Mouse (Mus musculus) retina, embryonic 14.5 days (tissue): ENCODE results near the gene Gm45140.

Source experiments
- DNase-seq: peaks from one replicate; pipeline ENCODE4 v3.0.0-alpha.2; 2015; ENCODE audit warnings: low spot score

Gene Gm45140

DNA sequence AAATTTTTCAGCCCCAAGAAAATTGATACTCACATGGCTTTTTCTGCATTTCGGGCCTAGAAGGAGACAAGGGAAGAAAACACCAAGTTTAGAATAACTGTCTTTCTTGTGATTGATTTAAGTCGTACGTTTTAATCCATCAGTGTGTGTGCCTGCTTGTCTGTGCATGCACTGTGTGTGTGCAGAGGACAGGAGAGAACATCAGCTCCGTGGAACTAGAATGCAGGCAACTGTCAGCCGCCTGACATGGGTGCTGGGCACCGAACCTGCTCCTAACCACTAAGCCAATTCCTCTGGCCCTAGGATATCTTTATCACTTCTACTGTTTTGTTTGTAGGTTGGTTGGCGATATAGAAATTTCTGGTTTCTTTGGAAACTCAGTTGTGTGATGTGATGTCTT lies at the start of gene Gm45140:
Gene Gm45140, minus strand, starts transcription at position 101 of the 400 bp plus-strand sequence.
- no peak for DNase-seq

- DNase-seq: no peak
Observed at GRCm38 (mm10) chr6:87882816-87883215, 47.2 kb upstream of the Gm45140 start.

- DNase-seq: no peak
Observed at GRCm38 (mm10) chr6:87882221-87882620, 46.6 kb upstream of the Gm45140 start.

DNA sequence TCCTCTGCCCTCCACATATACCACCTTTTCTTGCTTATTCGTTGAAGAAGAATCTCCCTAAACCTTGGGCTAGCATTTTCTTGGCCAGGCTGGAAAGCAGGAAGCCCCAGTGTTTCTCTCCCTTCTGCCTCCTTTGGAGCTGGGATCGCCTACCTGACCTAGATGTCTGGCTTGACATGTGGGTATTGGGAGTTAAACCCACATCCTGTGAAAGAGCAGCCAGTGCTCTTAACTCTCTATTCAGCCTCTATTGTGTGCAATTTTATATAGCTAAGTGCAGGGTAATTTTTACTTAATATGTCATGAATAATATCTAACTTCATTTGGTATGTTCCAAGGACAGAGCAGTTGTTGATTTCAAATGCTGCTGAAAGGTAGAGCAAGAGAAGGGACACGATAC lies 44.0 kb upstream of the Gm45140 start:
- no peak for DNase-seq

GRCm38 (mm10) chr6:87879010-87879409 lies 43.4 kb upstream of the Gm45140 start:
- DNase-seq: no peak

GRCm38 (mm10) chr6:87876068-87876643 lies 40.6 kb upstream of the Gm45140 start:
- no peak for DNase-seq

DNA sequence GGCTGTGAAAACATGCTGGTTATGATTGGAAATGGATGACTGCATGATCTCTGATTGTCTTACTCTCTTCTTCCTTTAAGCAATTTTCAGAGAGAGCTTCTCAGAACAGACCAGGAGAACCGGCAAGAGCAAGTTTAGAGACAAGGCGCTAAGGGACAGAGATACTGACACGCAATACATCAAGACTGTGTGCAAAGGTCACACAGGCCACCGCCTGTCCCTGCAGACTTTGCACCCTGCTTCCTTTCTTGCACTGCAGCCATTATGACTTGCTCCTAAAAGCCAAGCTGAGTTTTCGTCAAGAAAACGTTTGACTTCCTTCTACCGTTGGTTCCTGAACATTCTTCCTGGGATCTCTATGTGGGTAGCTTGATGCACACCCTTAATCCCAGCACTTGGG lies 40.0 kb upstream of the Gm45140 start:
- no peak for DNase-seq

- DNase-seq: no peak
Observed at GRCm38 (mm10) chr6:87875083-87875482, 39.5 kb upstream of the Gm45140 start.

DNA sequence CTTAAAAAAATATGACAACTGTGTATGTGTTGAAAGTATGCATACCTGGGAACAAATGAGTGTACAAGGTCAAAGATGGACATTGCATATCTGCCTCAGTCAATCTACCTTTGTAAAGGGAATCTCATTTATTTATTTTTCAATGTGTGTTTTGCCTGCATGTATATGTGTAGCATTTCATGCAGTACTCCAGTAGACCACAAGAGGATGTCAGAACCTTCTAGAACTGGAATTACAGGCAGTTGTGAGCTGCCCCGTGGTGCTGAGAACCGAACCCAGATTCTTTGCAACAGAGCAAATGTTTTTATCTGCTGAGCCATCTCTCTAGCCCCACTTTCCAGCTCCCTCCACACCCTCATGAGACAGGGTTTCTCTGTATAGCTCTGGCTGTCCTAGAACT lies 38.4 kb upstream of the Gm45140 start:
- no peak for DNase-seq

GRCm38 (mm10) chr6:87873104-87873503 lies 37.5 kb upstream of the Gm45140 start:
- DNase-seq: no peak

- no peak for DNase-seq
Observed at GRCm38 (mm10) chr6:87871240-87871639, 35.6 kb upstream of the Gm45140 start.

DNA sequence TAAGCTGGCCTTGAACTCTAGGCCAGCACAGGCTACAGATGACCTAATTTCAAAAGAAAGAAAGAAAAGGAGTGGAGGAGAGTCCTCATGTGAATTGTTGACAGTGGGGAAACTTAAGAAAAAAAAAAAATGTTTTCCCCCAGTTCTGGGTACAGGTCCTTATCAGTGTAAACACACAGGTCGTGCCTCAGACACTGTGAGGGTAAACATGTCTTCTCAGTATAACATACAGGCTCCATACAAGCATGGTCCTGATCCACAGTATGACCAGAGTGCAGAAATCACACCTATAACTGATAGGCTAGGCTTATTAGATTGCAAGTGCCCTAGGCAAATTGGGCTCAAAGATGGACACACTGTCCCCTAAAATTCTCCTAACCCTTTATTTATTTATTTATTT lies 34.8 kb upstream of the Gm45140 start:
- DNase-seq: no peak

DNA sequence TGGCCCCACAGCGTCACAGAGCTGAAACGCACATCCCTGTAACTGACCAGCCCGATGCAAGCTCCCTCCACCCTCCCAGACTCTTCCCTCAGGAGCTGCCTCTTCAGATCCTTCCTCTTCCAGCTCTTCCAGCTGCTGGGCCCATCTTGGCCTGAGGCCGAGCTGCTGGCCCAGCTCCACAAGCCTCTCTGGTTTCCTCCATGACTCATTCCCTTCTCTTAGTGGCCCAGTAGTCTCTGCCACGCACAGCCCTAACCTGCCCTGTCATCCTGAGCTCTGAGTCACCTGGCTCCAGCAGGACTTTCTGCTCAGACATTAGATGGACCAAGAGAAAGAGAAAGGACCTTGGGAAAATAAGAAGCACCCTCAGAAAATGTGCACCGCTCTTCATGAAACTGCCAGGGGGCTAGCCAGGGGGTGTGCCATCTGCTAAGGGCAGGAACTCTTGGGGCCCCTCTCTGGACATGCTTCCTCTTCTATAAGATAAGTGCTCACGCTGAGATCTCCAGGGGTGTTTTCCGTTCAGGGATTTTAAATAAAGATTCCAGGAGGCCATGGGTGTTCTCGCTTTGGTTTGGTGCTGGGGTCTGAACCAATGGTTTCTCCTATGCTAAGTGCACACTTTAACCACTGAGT lies 33.4 kb upstream of the Gm45140 start:
- DNase-seq: no peak

DNA sequence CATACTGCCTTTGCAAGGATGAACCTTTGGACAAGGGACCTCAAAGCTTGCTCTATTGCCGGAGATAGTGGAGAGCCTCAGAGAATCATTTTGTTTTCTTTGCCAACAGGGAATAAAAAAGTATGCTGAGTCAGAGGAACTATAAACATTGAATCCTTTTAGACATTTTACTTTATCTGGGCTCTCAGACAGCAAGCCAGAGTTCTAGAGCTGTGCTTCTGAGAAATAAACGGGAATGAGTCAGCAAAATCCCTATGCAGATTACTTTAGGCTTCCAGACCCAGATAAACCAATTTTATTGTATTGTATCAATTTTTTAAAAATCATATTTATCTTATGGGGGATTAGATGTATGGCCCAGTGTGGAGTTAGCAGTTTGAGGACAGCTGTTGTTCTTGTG lies 31.7 kb upstream of the Gm45140 start:
- no peak for DNase-seq

DNA sequence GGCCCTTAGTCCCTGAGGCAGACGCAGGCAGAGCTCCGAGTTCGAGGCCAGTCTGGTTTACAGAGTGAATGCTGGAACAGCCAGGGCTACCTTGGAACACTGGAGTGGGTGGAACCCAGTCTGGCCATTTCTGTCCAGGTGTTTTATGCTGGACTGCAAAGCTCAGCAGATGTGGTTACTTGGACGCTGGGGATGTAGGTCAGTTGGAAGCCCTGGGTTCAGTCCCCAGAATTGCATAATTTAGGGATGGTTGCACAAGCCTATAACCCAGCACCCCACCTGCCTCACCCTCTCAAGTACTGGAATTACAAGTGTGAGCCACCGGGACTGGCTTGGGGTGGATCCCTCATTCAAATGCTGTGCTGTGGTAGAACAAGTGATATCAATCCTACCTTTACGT lies 30.6 kb upstream of the Gm45140 start:
- DNase-seq: no peak

DNA sequence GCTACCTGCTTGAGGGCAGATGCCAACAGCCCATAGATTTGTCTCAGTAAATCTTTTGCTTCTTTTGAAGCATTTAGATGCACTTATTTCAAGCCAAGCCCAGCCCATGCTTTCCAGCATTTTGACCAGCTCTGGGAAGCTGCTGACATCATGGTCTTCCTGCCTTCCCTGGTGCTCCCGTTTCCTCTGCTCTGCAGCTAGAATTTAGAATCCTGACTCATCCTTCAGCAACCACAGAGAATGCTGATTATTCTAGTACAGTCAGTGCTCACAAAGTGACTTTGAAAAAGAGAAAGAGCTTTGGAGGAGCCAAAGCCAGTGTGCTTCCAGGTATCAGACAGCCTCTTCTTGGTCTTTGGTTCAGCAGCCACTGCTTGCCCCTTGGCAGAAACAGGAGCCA lies 21.5 kb upstream of the Gm45140 start:
- no peak for DNase-seq

DNA sequence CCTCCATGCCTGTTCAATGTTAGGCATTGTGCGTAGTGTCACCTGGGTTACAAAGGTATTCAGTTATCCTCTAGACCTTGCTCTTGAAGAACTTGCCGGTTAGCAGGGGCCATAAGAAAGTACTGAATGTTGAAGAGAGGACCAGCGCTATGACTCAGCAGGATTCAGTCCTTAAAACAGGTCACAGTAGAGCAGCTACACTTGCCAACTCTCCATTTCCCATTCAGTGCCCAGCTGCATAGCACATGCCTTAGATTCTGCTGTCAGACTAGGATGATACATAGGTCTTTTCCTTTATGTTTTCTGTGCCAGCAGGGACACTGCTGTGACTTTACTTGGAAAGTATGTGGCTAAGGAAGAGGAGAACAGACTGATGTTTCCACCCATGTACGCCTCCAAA lies 17.9 kb upstream of the Gm45140 start:
- no peak for DNase-seq

DNA sequence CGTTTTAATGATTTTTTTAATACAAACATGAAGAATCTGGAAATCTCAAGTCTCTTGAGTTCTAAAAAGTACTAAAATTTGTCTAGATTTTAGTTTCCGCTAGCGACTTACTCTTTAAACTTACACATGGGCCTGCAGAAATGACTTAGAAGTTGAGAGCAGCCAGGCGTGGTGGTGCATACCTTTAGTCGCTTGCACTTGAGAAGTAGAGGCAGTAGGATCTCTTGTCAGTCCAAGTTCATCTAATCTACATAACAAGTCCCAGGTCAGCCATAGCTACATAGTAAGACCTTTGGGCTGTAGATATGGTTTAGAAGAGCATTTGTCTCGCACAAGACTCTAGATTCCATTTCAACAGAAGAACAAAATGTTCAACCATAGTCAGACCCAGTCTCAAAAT lies 16.3 kb upstream of the Gm45140 start:
- DNase-seq: no peak

GRCm38 (mm10) chr6:87850900-87851614 lies 15.5 kb upstream of the Gm45140 start, which contains the start of gene Cnbp:
Gene Cnbp (minus strand): TSS chr6:87851106.
- peak; percentile 98 for DNase-seq

GRCm38 (mm10) chr6:87850155-87850899 lies 14.7 kb upstream of the Gm45140 start:
- DNase-seq: peak; percentile 50

GRCm38 (mm10) chr6:87849780-87850154 lies 14.2 kb upstream of the Gm45140 start:
- peak; percentile 34 for DNase-seq

DNA sequence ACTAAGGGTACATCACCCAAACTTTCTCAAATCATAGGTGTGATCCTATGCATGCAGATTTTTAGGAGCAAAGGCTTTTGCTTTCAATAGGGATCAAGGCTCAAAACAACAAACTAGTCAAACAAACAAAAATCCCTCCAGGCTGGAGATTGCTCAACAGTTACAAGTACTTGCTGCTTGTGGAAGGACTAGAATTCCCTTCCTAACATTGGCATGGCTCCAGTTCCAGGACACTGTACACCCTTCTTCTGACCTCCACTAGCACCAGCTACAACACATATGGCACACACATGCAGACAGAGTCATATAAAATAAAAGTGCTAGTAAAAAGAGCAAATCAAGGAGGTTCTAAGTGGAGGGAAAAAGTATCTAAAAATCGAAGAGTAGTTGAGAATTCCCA lies 11.2 kb upstream of the Gm45140 start:
- no peak for DNase-seq
